Mouse (Mus musculus) spleen, adult 2 months (tissue): Measurements from ENCODE around the gene Tmem56. TPM values are rescaled to one million over a fixed set of nuclear protein-coding genes. Genes with fewer than 3 reads are reported as not detected.

Source experiments
- DNase-seq, 2 experiments: peaks; one replicate each; pipeline versions ENCODE4 v3.0.0 to v3.0.0-alpha.2; 2012 to 2021; ENCODE audit warnings: low spot score in 2 of 2, low read depth in 1 of 2
- H3K27ac ChIP-seq: fragments of 200-500 bp; 2 replicates; pipeline ENCODE4 v1.5.1; 2012; ENCODE audit warnings: low read length, inconsistent platforms; ENCODE audit not compliant: insufficient read depth
- H3K27me3 ChIP-seq: fragments of 200-500 bp; 2 replicates; pipeline ENCODE4 v1.6.1; 2012; ENCODE audit warnings: mild to moderate bottlenecking, moderate library complexity, low read length, inconsistent platforms; ENCODE audit not compliant: control insufficient read depth, insufficient read depth
- H3K36me3 ChIP-seq: fragments of 200-500 bp; 2 replicates; pipeline ENCODE4 v1.6.1; 2012; ENCODE audit warnings: mild to moderate bottlenecking, low read length, inconsistent platforms; ENCODE audit not compliant: control insufficient read depth, insufficient read depth
- H3K4me1 ChIP-seq: fragments of 200-500 bp; 2 replicates; pipeline ENCODE4 v1.6.1; 2011; ENCODE audit warnings: inconsistent platforms; ENCODE audit not compliant: control insufficient read depth, insufficient read depth, insufficient read length
- H3K4me3 ChIP-seq: fragments of 200-500 bp; 2 replicates; pipeline ENCODE4 v1.5.1; 2011; ENCODE audit warnings: mild to moderate bottlenecking, inconsistent platforms; ENCODE audit not compliant: insufficient read depth, insufficient read length; ENCODE audit errors: extremely low read depth
- CTCF ChIP-seq: fragments of 200-500 bp; IDR thresholded peaks from 2 replicates; pipeline ENCODE4 v1.5.1; 2011; ENCODE audit warnings: mild to moderate bottlenecking, inconsistent platforms; ENCODE audit not compliant: insufficient read depth, insufficient read length, insufficient replicate concordance; ENCODE audit errors: extremely low read depth
- POLR2A ChIP-seq: fragments of 200-500 bp; IDR thresholded peaks from 2 replicates; pipeline ENCODE4 v1.6.1; 2011; ENCODE audit warnings: low read depth, low read length, inconsistent platforms
- WGBS: fragments of 180-500 bp; shearing (Covaris S2); methylation state at CpG from one replicate; pipeline ENCODE4 v1.1.7; 2018; 5-methylcytosine and 5-hydroxymethylcytosine counted together
- polyA plus RNA-seq: library from polyadenylated mRNA; depleted of rRNA; stranded (reverse); fragments of >200 nt; gene quantifications from 2 replicates; pipeline ENCODE4 v1.2.3, GENCODE M21; 2012

Tmem56 gene
- polyA plus RNA-seq, 1 experiment = 0.37 TPM

GRCm38 (mm10) chr3:121242941-121243340, 40.0 kb downstream of the Tmem56 start:
- H3K27ac ChIP-seq = no peak overlapping the region
- WGBS = 9% methylated on average over 4 of the region's 4 CpGs
- peak; percentile 27 to 35 for DNase-seq
- TF ChIP-seq POLR2A = no peak
- no peak for TF ChIP-seq CTCF
- H3K36me3 ChIP-seq = no peaks in the 10 kb centered on the region
- H3K4me1 ChIP-seq = no peaks in the 10 kb centered on the region; the same call in 1 of the 2 replicates
- H3K27me3 ChIP-seq = no peaks in the 10 kb centered on the region
- H3K4me3 ChIP-seq = no peak overlapping the region

- H3K27me3 ChIP-seq = no peaks in the 10 kb centered on the region
- H3K4me1 ChIP-seq = no peaks in the 10 kb centered on the region; the same call in 1 of the 2 replicates
- no peak for TF ChIP-seq CTCF
- TF ChIP-seq POLR2A = no peak
- H3K4me3 ChIP-seq = no peak overlapping the region
- 69% methylated on average over 9 of the region's 9 CpGs for WGBS
- DNase-seq = no peak
- no peak overlapping the region for H3K27ac ChIP-seq
- H3K36me3 ChIP-seq = no peaks in the 10 kb centered on the region
Measured at GRCm38 (mm10) chr3:121242111-121242936, 40.6 kb downstream of the Tmem56 start.

DNA sequence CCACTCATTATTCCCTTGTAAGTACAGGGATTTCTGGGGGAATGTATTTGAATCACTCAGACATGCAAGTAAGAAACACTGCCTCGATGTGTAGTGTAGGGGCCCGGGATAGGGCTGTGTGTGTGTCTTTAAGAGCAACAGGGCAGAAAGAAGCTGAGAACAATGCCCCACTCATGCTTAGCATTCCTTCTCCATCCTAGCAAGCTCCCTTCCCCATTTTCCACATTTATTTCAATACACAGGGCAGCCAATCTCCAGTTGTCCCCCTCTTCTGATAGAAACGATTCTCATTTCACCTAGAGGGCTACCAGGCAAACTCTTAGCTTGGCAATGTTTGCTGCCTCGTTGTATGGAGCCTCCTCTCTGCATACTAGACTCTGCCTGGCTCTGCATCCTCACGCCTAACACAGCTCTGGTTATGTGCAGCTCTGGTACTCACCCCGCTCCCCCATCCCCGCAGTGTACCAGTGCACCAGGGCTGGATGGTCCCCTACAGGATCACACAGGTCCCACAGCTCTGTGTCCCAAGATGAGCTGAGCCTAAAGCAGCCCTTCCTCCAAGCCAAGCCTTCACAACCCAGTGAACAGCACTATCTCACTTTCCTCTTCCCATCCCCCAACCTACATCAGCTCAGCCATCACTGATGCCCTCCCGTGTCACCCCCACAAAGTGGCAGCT, 42.4 kb downstream of the Tmem56 start:
- H3K27ac ChIP-seq = no peak overlapping the region

DNA sequence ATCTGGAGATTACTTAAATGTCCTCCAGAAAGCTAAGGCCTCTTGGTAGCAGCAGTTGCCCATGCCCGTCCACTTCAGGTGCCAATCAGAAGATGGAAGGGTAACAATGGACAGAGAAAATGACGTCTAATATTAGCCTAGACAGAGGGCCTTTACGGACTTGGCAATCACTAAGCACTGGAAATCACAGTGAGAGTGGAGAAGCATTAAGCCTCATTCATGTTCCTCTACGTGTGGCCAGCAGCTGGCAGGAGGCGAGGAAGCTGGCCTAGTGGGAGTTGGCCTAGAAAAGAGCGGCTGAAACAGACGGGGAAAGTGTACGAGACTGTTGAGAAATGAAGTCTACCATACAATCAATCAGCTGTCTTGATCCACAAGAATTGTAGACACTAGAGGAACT, 43.8 kb downstream of the Tmem56 start:
- H3K36me3 ChIP-seq = no peaks in the 10 kb centered on the region
- WGBS = 90% methylated on average over 8 of the region's 8 CpGs
- TF ChIP-seq POLR2A (no peak), CTCF (no peak)
- H3K4me1 ChIP-seq = no peaks in the 10 kb centered on the region; the same call in 1 of the 2 replicates
- DNase-seq = no peak
- H3K27ac ChIP-seq = no peak overlapping the region
- H3K27me3 ChIP-seq = no peaks in the 10 kb centered on the region
- H3K4me3 ChIP-seq = no peak overlapping the region

More for the DNA sequence above, 42.4 kb downstream of the Tmem56 start:
- 87% methylated on average over 8 of the region's 8 CpGs for WGBS
- DNase-seq = no peak
- H3K36me3 ChIP-seq = no peaks in the 10 kb centered on the region
- H3K4me3 ChIP-seq = no peak overlapping the region
- TF ChIP-seq CTCF = no peak
- no peak for TF ChIP-seq POLR2A
- no peaks in the 10 kb centered on the region; the same call in 1 of the 2 replicates for H3K4me1 ChIP-seq
- H3K27me3 ChIP-seq = no peaks in the 10 kb centered on the region

DNA sequence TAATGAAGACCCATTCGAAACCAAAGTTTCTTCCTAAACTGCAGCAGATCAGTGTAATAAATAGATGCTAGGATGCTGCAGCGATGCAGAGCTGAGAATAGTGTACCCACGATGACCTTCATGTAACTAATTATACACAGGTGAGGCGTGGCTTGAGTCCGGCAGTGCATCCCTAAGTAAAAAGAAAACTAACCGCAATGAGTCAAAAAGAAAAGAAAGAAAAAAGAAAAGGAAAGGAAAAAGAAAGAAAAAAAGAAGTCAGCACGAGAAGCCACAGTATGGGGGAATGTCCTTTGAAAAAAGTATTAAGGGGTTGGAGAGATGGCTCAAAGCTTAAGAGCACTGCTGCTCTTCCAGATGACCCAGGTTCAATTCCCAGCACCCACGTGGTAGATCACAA, 58.1 kb downstream of the Tmem56 start:
- no peak for DNase-seq
- no peaks in the 10 kb centered on the region for H3K36me3 ChIP-seq
- no peak overlapping the region for H3K27ac ChIP-seq
- no peak for TF ChIP-seq CTCF
- no peak for TF ChIP-seq POLR2A
- no peaks in the 10 kb centered on the region for H3K27me3 ChIP-seq
- no peak overlapping the region for H3K4me3 ChIP-seq
- 88% methylated on average over 8 of the region's 8 CpGs for WGBS
- H3K4me1 ChIP-seq = no peaks in the 10 kb centered on the region

DNA sequence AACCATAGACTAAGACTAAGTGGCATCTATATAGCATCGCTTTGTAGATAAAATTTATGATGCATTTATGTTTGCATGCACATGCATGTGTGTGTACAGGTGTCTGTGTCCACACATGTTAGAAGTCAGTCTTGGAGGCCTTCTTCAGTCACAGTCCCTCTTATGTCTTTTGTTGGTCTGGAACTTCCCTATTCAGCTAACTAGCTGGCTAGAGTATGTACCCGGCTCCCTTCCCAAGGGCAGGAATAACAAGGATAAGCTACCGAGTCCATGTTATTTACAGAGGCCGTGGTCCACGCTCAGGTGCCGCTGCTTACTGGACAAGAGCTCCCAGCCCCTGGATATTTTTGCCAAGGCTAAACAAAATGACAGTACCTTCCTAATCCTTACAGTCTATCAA, 58.7 kb downstream of the Tmem56 start:
- DNase-seq = no peak
- H3K36me3 ChIP-seq = no peaks in the 10 kb centered on the region
- no peak overlapping the region for H3K4me3 ChIP-seq
- no peaks in the 10 kb centered on the region for H3K27me3 ChIP-seq
- no peak overlapping the region for H3K27ac ChIP-seq
- no peaks in the 10 kb centered on the region for H3K4me1 ChIP-seq
- WGBS = 93% methylated on average over 6 of the region's 6 CpGs
- no peak for TF ChIP-seq CTCF
- TF ChIP-seq POLR2A = no peak
